Mouse (Mus musculus): ENCODE data around the gene Trio.

Trio gene

GRCm38 (mm10) chr15:28025447-28026166, at the start of gene Trio:
TSS of gene Trio (minus strand) at chr15:28025848.
- DNase-seq, result peak; percentile 98

GRCm38 (mm10) chr15:28074416-28074970, 48.8 kb upstream of the Trio start:
- DNase-seq, result no peak

GRCm38 (mm10) chr15:28071601-28072000, 46.0 kb upstream of the Trio start:
- DNase-seq, result no peak

- peak; percentile 27 to 46 for DNase-seq
Measured at GRCm38 (mm10) chr15:28070771-28071419, 45.2 kb upstream of the Trio start.

- peak in 1 of 2 experiments; percentile 41 for DNase-seq
Measured at GRCm38 (mm10) chr15:28070221-28070620, 44.6 kb upstream of the Trio start.

GRCm38 (mm10) chr15:28067373-28067772, 41.7 kb upstream of the Trio start:
- DNase-seq, result peak; percentile 6 to 15

GRCm38 (mm10) chr15:28066468-28066867, 40.8 kb upstream of the Trio start:
- no peak for DNase-seq

- DNase-seq, result no peak
Measured at GRCm38 (mm10) chr15:28065572-28065971, 39.9 kb upstream of the Trio start.

- peak in 1 of 2 experiments; percentile 22 for DNase-seq
Measured at GRCm38 (mm10) chr15:28064733-28065088, 39.1 kb upstream of the Trio start.

GRCm38 (mm10) chr15:28064081-28064732, 38.6 kb upstream of the Trio start:
- peak; percentile 46 to 49 for DNase-seq

GRCm38 (mm10) chr15:28063466-28063865, 37.8 kb upstream of the Trio start:
- DNase-seq, result no peak

- no peak for DNase-seq
Measured at GRCm38 (mm10) chr15:28062016-28062415, 36.4 kb upstream of the Trio start.

GRCm38 (mm10) chr15:28060977-28061376, 35.3 kb upstream of the Trio start:
- no peak for DNase-seq

GRCm38 (mm10) chr15:28060423-28060822, 34.8 kb upstream of the Trio start:
- no peak for DNase-seq

GRCm38 (mm10) chr15:28057545-28057944, 31.9 kb upstream of the Trio start:
- no peak for DNase-seq

- no peak for DNase-seq
Measured at GRCm38 (mm10) chr15:28054731-28055130, 29.1 kb upstream of the Trio start.

- no peak for DNase-seq
Measured at GRCm38 (mm10) chr15:28054111-28054510, 28.5 kb upstream of the Trio start.

GRCm38 (mm10) chr15:28053226-28053625, 27.6 kb upstream of the Trio start:
- DNase-seq, result no peak

GRCm38 (mm10) chr15:28051811-28052210, 26.2 kb upstream of the Trio start:
- DNase-seq, result no peak

GRCm38 (mm10) chr15:28051104-28051625, 25.5 kb upstream of the Trio start:
- DNase-seq, result peak; percentile 16 to 20

- no peak for DNase-seq
Measured at GRCm38 (mm10) chr15:28047711-28048110, 22.1 kb upstream of the Trio start.

GRCm38 (mm10) chr15:28041158-28041865, 15.7 kb upstream of the Trio start:
- peak; percentile 41 to 56 for DNase-seq

GRCm38 (mm10) chr15:28037651-28038050, 12.0 kb upstream of the Trio start:
- DNase-seq, result no peak
